Mouse (Mus musculus) right cerebral cortex, adult 18-20 months (tissue): ENCODE measurements around the gene Top2b.

Source experiments
- DNase-seq: peaks from one replicate; pipeline ENCODE4 v3.0.0; 2022; ENCODE audit warnings: mixed read lengths

Gene Top2b

DNA sequence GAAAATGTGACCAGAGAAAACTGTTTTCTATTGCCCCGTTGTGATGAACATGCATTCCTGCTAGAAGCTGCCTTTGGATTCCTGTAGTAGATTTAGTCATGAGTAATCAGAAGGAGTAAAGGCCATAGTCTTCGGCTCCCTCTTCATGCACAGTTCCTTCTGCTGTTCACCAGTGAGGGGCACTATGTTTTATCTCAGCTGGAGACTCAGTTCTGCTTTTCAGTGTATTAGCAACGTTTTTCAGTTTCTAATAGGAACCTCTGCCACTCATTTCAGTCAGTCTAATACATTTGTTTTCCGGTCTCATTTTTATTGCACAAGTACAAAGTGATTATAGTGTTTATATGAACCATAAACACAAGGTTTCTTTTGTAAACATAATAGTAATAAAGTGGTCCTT, 62.6 kb downstream of the Top2b start:
- DNase-seq = no peak

DNA sequence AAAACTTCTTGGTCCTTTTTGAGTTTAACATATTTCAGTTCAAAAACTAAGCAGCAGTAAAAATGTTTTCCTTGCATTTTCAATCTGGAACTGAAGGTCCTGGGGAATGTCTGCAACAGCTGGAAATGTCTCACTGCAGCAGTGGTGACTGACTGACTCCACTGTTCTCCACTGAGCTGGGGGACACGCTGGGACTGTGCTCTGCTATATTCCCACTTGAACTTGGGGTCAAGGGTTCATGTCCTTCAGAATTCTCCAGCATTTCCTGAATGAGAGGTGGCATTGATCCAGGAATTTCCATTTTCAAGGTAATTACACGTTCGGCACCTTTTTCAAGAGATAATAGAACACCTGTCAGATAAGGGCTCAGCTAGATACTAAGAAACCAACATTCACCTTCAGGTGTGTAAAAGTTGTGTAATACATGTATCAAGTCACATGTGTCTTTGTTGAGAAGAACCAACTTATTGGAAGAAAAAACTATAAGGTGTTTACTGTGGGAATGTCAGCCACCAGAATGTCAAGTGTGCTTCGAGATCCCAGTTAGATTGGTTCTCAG, 67.0 kb downstream of the Top2b start:
- no peak for DNase-seq

DNA sequence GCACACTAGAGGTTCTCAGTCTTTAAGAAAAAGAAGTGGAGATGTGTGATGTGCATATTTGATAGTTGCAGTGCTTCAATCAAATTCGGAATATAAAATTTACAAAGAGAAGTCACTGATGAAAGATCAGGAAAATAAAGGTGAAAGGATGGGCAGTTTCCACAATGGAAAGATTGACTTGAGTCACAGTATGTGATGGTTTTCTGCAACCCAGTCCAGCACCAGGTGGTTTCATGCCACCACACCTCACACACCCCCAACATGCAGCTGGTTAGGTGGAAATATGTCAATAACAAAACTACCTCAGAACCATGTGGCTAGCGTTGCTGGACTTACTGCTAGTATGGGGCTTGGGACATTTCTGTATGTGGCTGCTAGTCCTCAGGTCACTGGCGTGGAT, 67.6 kb downstream of the Top2b start:
- DNase-seq = no peak

DNA sequence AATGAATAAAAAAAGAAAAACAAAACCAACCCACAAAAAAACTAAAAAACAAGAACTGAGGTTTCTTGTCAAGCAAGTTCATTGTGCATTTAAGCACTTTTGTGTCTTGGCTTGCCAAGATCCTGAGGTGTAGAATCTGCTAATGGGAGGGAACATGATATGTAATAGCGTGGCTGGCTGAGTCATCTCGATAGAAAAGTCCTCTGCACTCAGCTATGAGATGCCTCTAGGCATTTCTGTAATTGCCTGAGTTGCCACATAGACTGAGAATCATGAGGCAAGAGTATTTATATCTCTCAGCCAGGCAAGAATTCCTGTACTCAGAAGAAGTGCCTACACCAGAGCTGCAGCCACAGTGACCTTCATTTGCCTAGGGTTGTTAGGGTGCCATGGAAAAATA, 68.2 kb downstream of the Top2b start:
- peak; percentile 68 for DNase-seq

DNA sequence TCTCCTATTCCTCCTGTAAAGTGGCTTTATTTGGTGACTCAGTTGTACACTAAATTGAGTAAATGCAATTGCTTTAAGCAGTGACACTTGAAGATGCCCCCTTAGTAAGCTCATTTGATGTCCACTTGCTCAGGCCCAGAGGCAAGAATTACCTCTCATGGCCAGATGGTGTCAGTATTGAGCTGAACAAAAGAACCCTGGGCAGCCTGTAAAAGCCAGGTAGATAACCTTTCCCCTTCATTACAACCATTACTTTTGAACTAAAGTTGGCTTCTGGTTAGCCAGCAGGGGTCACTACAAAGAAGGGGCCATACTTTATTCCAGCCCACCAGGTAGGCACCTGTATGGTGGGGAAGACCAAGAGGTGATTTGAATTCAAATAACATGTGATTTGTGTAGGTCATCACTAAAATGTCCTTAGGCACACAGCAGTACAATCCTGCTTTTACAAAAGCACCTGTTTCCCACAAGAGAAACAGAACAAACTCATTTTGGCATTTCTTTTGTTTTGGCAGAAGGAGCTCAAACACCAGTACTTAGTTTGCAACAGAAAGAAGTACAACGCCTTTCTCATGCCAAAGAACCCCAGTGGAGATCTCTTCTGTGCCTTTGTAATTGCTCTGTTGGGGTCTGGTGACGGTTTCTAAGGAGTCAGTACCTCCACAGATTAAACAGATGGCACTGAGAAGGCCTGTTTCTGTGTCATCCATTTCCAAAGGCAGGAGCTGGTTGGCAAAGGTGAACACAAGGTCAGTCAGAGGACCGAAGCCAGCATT, 69.6 kb downstream of the Top2b start:
- peak; percentile 62 for DNase-seq

DNA sequence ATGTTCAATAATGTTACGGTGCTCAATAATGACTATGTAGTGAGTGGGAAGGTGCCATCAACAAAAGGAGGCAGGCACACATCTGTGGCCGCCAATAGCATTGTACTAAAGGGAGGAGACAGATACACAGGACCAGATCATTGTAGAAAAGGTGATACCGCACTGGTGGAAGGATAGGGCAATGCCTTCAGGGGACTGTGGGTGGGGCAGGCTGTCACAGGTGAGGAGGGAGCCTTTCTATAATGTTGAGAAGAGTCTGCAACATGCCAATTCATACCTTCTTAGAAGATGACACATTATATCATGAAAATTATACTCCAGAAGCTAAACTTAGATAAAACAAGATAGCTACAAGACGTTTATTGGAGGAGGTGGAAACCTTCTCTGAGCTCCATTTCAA, 72.4 kb downstream of the Top2b start:
- DNase-seq = no peak

DNA sequence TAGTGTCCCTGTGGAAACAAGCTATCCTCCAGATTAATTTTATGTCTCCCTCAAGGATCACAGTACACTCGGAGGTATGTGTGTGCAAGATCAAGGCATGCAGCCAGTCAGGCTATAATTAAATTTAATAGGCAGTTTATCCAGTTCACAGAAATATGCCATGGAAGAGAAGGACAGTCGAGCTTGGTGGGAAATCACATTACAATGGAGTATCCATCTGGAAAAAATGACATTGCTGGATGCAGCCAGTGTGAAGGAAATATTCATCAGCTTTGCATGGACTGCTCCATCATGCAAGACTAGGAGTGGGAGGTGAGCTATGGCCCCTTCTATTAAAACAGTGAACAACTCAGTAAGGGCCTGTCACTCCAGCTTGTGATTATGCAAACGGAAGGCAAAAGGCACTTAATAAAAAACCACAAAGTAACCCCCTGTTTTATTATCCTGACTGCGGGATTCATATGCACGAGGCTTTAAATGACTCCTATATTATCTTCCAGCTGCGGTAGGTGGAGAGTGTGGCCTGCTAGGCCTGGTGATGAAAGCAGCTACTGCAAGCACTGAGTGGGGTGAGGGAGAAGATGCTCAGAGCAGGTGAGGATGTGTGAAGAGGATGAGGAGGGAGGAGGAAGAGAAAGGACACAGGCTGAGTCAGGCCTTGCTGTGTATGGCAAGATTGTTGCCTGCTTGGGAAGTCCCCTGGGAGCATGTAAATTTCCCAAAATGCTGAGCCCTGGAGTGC, 74.6 kb downstream of the Top2b start:
- DNase-seq = no peak

DNA sequence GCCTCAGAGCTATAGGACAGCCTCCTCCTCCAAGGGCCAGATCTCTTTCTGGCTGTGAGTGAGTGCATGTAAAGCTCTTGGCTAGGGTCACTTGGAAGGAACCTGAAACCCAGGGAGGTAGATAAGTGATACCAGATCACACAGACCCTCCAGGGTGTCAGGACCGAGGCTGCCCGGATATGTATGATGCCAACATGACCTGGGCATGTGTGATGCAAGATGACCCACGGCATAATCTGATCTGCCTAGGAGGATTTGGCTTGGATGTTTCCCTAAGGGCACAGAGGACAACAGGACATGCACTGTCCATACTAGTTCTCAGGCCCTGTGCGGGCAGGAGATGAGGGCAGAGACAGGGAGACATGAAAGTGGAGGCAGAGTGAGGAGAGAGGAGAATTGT, 79.9 kb downstream of the Top2b start:
- no peak for DNase-seq

DNA sequence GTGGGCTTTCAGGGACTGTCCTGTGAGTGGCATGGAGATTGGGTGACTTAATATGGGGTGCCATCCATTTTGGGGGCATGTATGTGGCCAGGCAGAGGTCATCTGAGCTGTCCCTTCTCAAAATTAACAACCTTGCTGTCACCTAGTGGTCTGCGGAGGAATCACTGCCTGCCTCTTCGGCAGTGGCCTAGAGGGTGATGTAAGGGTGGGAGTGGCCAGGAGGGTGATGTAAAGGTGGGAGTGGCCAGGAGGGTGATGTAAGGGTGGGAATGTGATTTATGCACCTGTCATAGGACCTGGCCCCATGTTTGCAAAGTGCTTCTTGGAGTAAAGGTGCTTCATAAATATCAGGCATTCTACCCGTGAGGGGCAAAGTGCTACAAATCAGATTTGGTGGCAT, 82.6 kb downstream of the Top2b start:
- DNase-seq = no peak

DNA sequence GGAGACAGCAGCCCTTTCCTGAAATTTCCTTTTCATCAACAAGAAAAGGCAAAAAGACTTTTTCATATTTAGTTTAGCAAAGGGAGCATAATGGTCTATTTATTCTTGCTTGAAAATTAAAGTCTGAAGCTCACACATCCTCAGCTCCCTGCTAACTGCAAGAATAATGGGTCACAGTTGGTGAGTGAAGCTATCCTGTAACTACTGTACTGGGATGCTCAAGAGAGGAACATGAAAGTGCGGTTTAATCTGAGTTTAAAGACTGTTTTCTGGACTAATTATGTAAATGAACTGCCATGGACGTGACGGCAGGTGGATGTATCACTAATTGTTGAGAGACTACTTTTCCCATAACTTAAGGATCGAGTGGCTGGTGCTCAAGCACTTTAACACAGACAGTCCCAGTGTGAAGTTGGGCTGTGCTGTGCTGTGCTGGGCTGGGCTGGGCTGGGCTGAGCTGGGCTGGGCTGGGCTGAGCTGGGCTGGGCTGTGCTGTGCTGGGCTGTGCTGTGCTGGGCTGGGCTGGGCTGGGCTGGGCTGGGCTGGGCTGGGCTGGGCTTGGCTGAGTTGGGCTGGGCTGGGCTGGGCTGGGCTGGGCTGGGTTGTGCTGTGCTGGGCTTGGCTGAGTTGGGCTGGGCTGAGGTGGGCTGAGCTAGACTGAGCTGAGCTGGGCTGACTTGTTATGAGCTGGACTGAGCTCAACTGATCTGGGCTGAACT, 83.4 kb downstream of the Top2b start:
- no peak for DNase-seq

DNA sequence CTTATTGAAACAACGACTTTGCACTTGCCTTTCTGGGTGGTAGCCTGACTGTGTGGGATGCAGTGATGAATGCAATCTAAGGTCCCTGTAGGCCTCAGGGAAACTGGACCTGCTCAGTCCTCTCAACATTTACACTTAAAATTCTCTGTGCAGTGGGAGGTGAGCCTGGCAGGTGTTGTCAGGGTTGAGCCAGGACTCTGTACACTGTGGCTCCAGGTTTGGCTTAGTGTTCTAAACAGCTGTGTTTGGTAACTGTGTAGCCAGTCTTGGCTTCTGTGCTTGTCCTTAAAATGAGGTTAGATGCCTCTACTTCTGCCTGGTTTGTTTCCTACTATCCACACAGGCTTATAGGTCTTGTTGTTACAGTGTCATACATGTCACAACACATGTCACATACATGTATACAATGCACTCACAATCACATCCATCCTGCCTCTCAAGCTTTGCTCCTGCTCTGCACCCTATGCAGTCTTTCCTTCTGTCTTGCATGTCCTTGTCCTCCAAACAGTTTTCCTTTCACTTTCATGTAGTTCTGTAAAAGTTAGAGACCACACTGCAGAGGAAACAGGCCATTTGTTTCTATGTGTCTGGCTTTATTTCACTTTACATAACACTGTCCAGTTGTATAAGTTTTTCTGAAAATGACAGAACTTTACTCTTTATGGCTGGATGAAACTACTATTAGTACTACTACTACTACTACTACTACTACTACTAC, 113.8 kb downstream of the Top2b start:
- DNase-seq = no peak

DNA sequence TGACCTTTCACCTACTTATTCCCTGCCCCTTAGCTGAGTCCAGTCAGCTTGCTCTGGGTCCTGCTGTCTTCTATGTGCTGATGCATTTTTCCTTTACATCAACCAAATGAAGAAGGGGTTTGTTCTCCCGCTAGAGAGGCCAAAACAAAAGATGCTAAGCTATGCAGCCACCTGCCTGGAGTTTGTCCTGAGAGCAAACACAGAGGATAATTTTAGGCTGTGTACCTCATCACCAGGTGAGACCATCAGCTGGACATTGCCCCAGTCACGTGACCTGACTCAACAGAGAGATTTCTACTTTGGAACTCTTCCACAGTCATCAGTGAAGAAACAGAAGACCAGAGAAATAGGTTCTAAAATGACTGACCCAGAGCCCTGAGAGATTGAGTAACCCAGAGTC, 114.5 kb downstream of the Top2b start:
- no peak for DNase-seq

DNA sequence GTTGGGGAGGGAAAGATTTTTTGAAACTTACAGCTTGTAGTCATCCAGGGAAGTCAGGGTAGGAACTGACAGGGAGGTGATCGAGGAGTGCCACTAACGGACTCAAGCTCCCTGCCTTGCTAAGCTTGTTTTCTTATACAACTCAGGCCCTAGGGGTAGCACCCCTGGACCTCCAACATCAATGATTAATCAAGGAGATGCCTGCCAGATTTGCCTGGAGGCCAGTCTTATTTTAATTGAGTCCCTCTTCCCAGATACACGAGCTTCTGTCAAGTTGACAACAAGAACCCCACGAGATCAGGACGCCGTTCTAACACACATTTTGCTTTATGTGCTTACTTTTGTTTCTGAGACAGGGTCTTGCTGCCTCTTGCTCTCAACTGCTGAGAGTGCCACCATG, 115.6 kb downstream of the Top2b start:
- DNase-seq = no peak

DNA sequence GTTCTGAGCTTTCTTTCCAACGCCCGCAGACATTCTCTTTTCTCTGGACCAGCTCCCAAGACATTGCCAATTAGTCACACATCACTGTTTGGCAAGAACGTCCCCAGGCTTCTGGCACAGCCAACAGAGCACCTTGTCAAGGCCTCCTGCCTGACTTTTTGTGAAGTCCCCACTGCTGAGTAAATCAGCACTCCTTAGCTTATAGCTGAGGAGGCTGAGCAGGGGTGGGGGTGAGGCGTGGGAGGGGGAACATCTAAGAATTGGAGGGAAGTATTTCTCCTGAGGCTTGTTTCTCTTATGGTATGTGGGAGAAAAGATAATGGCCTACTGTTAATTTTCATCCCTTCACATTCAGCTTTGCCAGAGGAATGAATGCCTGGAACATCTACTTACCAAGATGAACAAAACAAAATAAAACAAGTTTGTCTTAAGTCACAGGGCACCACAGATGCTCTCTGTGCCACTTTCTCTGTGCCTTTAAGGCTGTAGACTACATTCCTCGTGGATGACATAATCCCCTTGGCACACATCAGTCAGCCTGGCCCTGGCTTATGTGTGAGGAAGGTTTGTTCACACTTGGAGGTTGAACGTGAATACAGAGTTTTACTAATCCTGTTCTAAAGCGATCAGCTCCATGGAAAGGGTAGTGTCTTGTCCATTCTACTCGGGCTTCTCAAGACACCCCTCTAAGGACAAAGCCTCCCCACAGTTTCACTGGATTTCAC, 118.8 kb downstream of the Top2b start:
- no peak for DNase-seq
